Mouse (Mus musculus) liver, postnatal 0 days (tissue): ENCODE results near the gene Igtp. TPM values are rescaled to one million over a fixed set of nuclear protein-coding genes. Genes with fewer than 3 reads are reported as not detected.

Experiments used
- ATAC-seq: fragments of 200-750 bp; cut with Nextera tagmentation; 2 replicates; pipeline ENCODE4 v1.8.0; 2017; ENCODE audit warnings: mild to moderate bottlenecking, moderate library complexity
- DNase-seq: peaks from one replicate; pipeline ENCODE4 v3.0.0-alpha.2; 2016
- H3K27ac ChIP-seq: fragments of 300-500 bp; sonication (generic); 2 replicates; pipeline ENCODE4 v1.5.1; 2014; ENCODE audit warnings: antibody characterized with exemption, moderate library complexity, mild to moderate bottlenecking, low read depth
- H3K27me3 ChIP-seq: fragments of 300-500 bp; sonication (generic); 2 replicates; pipeline ENCODE4 v1.6.1; 2014; ENCODE audit warnings: low read length, control low read depth, mixed read lengths; ENCODE audit not compliant: insufficient read depth
- H3K36me3 ChIP-seq: fragments of 300-500 bp; sonication (generic); replicated peaks from 2 replicates; pipeline ENCODE4 v1.6.1; 2014; ENCODE audit warnings: mild to moderate bottlenecking, control low read depth, low read length, moderate library complexity, mixed read lengths; ENCODE audit not compliant: insufficient read depth
- H3K4me1 ChIP-seq: fragments of 300-500 bp; sonication (generic); 2 replicates; pipeline ENCODE4 v1.6.1; 2014; ENCODE audit warnings: antibody characterized with exemption, mild to moderate bottlenecking, control low read depth; ENCODE audit not compliant: insufficient read depth
- H3K4me2 ChIP-seq: fragments of 300-500 bp; sonication (generic); 2 replicates; pipeline ENCODE4 v1.6.1; 2014; ENCODE audit warnings: low read depth, mild to moderate bottlenecking, low read length, moderate library complexity, mixed read lengths
- H3K4me3 ChIP-seq: fragments of 300-500 bp; sonication (generic); 2 replicates; pipeline ENCODE4 v1.5.1; 2014; ENCODE audit warnings: low read depth, low read length
- H3K9ac ChIP-seq: fragments of 300-500 bp; sonication (generic); replicated peaks from 2 replicates; pipeline ENCODE4 v1.6.1; 2014; ENCODE audit warnings: mild to moderate bottlenecking, moderate library complexity
- H3K9me3 ChIP-seq: fragments of 300-500 bp; sonication (generic); 2 replicates; pipeline ENCODE4 v1.6.1; 2016; ENCODE audit warnings: mild to moderate bottlenecking, control low read depth, low read length, mixed read lengths
- CTCF ChIP-seq: sonication (generic); IDR thresholded peaks from 2 replicates; pipeline ENCODE4 v1.5.1; 2016; ENCODE audit warnings: antibody characterized with exemption, low read depth
- EP300 ChIP-seq: IDR thresholded peaks from 2 replicates; pipeline ENCODE4 v1.6.1; 2016; ENCODE audit warnings: antibody characterized with exemption, low read depth, mild to moderate bottlenecking
- WGBS: fragments of 180-500 bp; shearing (Covaris S2); extraction: QIAGEN DNeasy Blood & Tissue Kit; methylation state at CpG from one replicate; pipeline ENCODE4 v1.1.7; 2014; ENCODE audit not compliant: insufficient replicate concordance; 5-methylcytosine and 5-hydroxymethylcytosine counted together
- polyA plus RNA-seq: library from polyadenylated mRNA; unstranded; fragments of >200 nt; fragmentation: Nextera tagmentation; extraction: Ambion mirVana; gene quantifications from 2 replicates; pipeline ENCODE4 v1.2.1, GENCODE M21; 2015

Gene Igtp
- polyA plus RNA-seq, 1 experiment from 2014 or later = 43.7 TPM

- H3K27me3 ChIP-seq = no peaks in the 10 kb centered on the region
- no peaks in the 10 kb centered on the region for H3K9me3 ChIP-seq
- no peaks in the 10 kb centered on the region for H3K4me1 ChIP-seq
- H3K36me3 ChIP-seq = no peaks in the 10 kb centered on the region
- no peak overlapping the region for H3K4me2 ChIP-seq
- TF ChIP-seq EP300 = no peak
- no peak for TF ChIP-seq CTCF
- no peak for ATAC-seq
- H3K4me3 ChIP-seq = no peak overlapping the region
- WGBS = 77% methylated on average over 7 of the region's 7 CpGs
- no peak for DNase-seq
- no peak overlapping the region for H3K27ac ChIP-seq
- H3K9ac ChIP-seq = no peak overlapping the region
Measured at GRCm38 (mm10) chr11:58249203-58249981, 50.0 kb downstream of the Igtp start.

GRCm38 (mm10) chr11:58250550-58250949 is 51.2 kb downstream of the Igtp start:
- H3K4me3 ChIP-seq = no peak overlapping the region
- DNase-seq (no peak), ATAC-seq (peak; percentile 70)
- H3K36me3 ChIP-seq = no peaks in the 10 kb centered on the region
- H3K4me1 ChIP-seq = no peaks in the 10 kb centered on the region
- H3K4me2 ChIP-seq = no peak overlapping the region
- TF ChIP-seq CTCF (no peak), EP300 (no peak)
- no peak overlapping the region for H3K27ac ChIP-seq
- no peaks in the 10 kb centered on the region for H3K9me3 ChIP-seq
- H3K27me3 ChIP-seq = no peaks in the 10 kb centered on the region
- no peak overlapping the region for H3K9ac ChIP-seq
- WGBS = 57% methylated on average over 5 of the region's 5 CpGs

- Histone ChIP-seq H3K4me3 (no peak overlapping the region), H3K9me3 (no peaks in the 10 kb centered on the region), H3K27me3 (no peaks in the 10 kb centered on the region), H3K27ac (no peak overlapping the region), H3K4me1 (no peaks in the 10 kb centered on the region), H3K36me3 (no peaks in the 10 kb centered on the region), H3K9ac (no peak overlapping the region), H3K4me2 (no peak overlapping the region)
- ATAC-seq = no peak
- no peak for TF ChIP-seq CTCF
- TF ChIP-seq EP300 = no peak
- no peak for DNase-seq
- 94% methylated on average over 3 of the region's 3 CpGs for WGBS
Measured at GRCm38 (mm10) chr11:58254411-58254810, 55.1 kb downstream of the Igtp start.

Other genes with a start within 250 kb of the Igtp start
- 10.8 and 11.0 TPM in 2 replicates for gene Larp1, start 190.5 kb upstream of the Igtp start, polyA plus RNA-seq
- gene Gm12248, start 106.4 kb upstream of the Igtp start, polyA plus RNA-seq = not detected in 2 replicates
- 24.3 and 26.2 TPM in 2 replicates for gene Cnot8, start 95.4 kb upstream of the Igtp start, polyA plus RNA-seq
- gene Gemin5, start 31.0 kb upstream of the Igtp start, polyA plus RNA-seq = 4.2 and 5.3 TPM in 2 replicates
- 87.7 and 87.9 TPM in 2 replicates for gene Mrpl22, start 27.9 kb upstream of the Igtp start, polyA plus RNA-seq
- gene Irgm2, start 62 bp downstream of the Igtp start, polyA plus RNA-seq = 17.2 and 18.2 TPM in 2 replicates
- 4.9 and 7.0 TPM in 2 replicates for gene 4930438A08Rik, start 75.2 kb downstream of the Igtp start, polyA plus RNA-seq
- 3.3 and 4.0 TPM in 2 replicates for gene Zfp692, start 107.5 kb downstream of the Igtp start, polyA plus RNA-seq
- 44.4 and 46.2 TPM in 2 replicates for gene Zfp672, start 130.8 kb downstream of the Igtp start, polyA plus RNA-seq
- gene Sh3bp5l, start 131.2 kb downstream of the Igtp start, polyA plus RNA-seq = 10.5 and 11.0 TPM in 2 replicates
- not detected in 2 replicates for gene Lypd8, start 179.5 kb downstream of the Igtp start, polyA plus RNA-seq
- gene 1810065E05Rik, start 221.6 kb downstream of the Igtp start, polyA plus RNA-seq = not detected in 2 replicates
- not detected in 2 replicates for gene Gm12253, start 233.0 kb downstream of the Igtp start, polyA plus RNA-seq